Mouse (Mus musculus) hindbrain, embryonic 10.5 days (tissue): ENCODE results near the gene Tab1. TPM values are rescaled to one million over a fixed set of nuclear protein-coding genes. Genes with fewer than 3 reads are reported as not detected.
A peak's percentile ranks its signal among the peaks of the same experiment; 100 is the strongest.

ENCODE experiments used
- DNase-seq: peaks from one replicate; pipeline ENCODE4 v3.0.0-alpha.2; 2017; ENCODE audit warnings: low spot score
- H3K27ac ChIP-seq: fragments of 300-500 bp; sonication (generic); 2 replicates; pipeline ENCODE4 v1.5.1; 2016; ENCODE audit warnings: mild to moderate bottlenecking, moderate library complexity
- H3K27me3 ChIP-seq: fragments of 300-500 bp; sonication (generic); 2 replicates; pipeline ENCODE4 v1.6.1; 2016; ENCODE audit warnings: mild to moderate bottlenecking; ENCODE audit not compliant: poor library complexity, insufficient read depth, severe bottlenecking
- H3K36me3 ChIP-seq: fragments of 300-500 bp; sonication (generic); 2 replicates; pipeline ENCODE4 v1.6.1; 2016; ENCODE audit warnings: mild to moderate bottlenecking, moderate library complexity
- H3K4me1 ChIP-seq: fragments of 300-500 bp; sonication (generic); replicated peaks from 2 replicates; pipeline ENCODE4 v1.6.1; 2016; ENCODE audit warnings: mild to moderate bottlenecking
- H3K4me3 ChIP-seq: fragments of 300-500 bp; sonication (generic); 2 replicates; pipeline ENCODE4 v1.5.1; 2016; ENCODE audit warnings: mild to moderate bottlenecking, moderate library complexity
- H3K9me3 ChIP-seq: fragments of 300-500 bp; sonication (generic); 2 replicates; pipeline ENCODE4 v1.6.1; 2016; ENCODE audit warnings: mild to moderate bottlenecking, moderate library complexity
- WGBS: fragments of 180-500 bp; shearing (Covaris S2); methylation state at CpG from one replicate; pipeline ENCODE4 v1.1.7; 2016; 5-methylcytosine and 5-hydroxymethylcytosine counted together
- polyA plus RNA-seq: library from polyadenylated mRNA; unstranded; fragments of >200 nt; fragmentation: Nextera tagmentation; extraction: Ambion mirVana; gene quantifications from 2 replicates; pipeline ENCODE4 v1.2.1, GENCODE M21; 2016

Tab1 gene
- 41.3 and 42.8 TPM in 2 replicates for polyA plus RNA-seq

- H3K27me3 ChIP-seq = peaks cover 3% of the 10 kb centered on the region; the same call in 1 of the 2 replicates
- H3K36me3 ChIP-seq = peaks cover 16% of the 10 kb centered on the region
- H3K27ac ChIP-seq = peak within 1 kb of the TSS; percentile 99
- peak; percentile 94 for DNase-seq
- peaks cover 44% of the 10 kb centered on the region for H3K4me1 ChIP-seq
- peak within 1 kb of the TSS; percentile 79 for H3K4me3 ChIP-seq
- H3K9me3 ChIP-seq = no peaks in the 10 kb centered on the region
- WGBS = under 1% methylated on average over 59 of the region's 59 CpGs
Measured at GRCm38 (mm10) chr15:80132993-80133586, at the start of gene Tab1. Tab1 (plus strand) TSS chr15:80133127.

- Histone ChIP-seq H3K4me3 (peak overlapping the region; percentile 73), H3K9me3 (no peaks in the 10 kb centered on the region), H3K27me3 (no peaks in the 10 kb centered on the region), H3K36me3 (peaks cover 42% of the 10 kb centered on the region), H3K27ac (peak overlapping the region; percentile 90), H3K4me1 (peaks cover 35% of the 10 kb centered on the region)
- under 1% methylated on average over 30 of the region's 30 CpGs for WGBS
- DNase-seq = peak; percentile 99
Measured at GRCm38 (mm10) chr15:80083276-80083731, 49.6 kb upstream of the Tab1 start.

- WGBS = 3% methylated on average over 12 of the region's 12 CpGs
Measured at GRCm38 (mm10) chr15:80083740-80084139, 49.2 kb upstream of the Tab1 start.

GRCm38 (mm10) chr15:80087406-80088012 lies 45.4 kb upstream of the Tab1 start:
- no peak for DNase-seq
- no peak overlapping the region for H3K27ac ChIP-seq
- 85% methylated on average over 9 of the region's 9 CpGs for WGBS

More at GRCm38 (mm10) chr15:80083740-80084139, 49.2 kb upstream of the Tab1 start:
- Histone ChIP-seq H3K4me1 (peaks cover 35% of the 10 kb centered on the region), H3K36me3 (peaks cover 37% of the 10 kb centered on the region), H3K27me3 (no peaks in the 10 kb centered on the region), H3K4me3 (peak overlapping the region; percentile 73), H3K27ac (peak overlapping the region; percentile 90), H3K9me3 (no peaks in the 10 kb centered on the region)
- DNase-seq = no peak

GRCm38 (mm10) chr15:80088637-80089036 lies 44.3 kb upstream of the Tab1 start:
- Histone ChIP-seq H3K27me3 (peaks cover 43% of the 10 kb centered on the region), H3K36me3 (no peaks in the 10 kb centered on the region), H3K4me1 (peaks cover 28% of the 10 kb centered on the region), H3K27ac (no peak overlapping the region), H3K4me3 (no peak overlapping the region), H3K9me3 (no peaks in the 10 kb centered on the region)
- DNase-seq = peak; percentile 87
- 28% methylated on average over 4 of the region's 4 CpGs for WGBS

More at GRCm38 (mm10) chr15:80087406-80088012, 45.4 kb upstream of the Tab1 start:
- Histone ChIP-seq H3K36me3 (no peaks in the 10 kb centered on the region), H3K4me1 (peaks cover 24% of the 10 kb centered on the region), H3K4me3 (no peak overlapping the region), H3K9me3 (no peaks in the 10 kb centered on the region), H3K27me3 (peaks cover 32% of the 10 kb centered on the region)

GRCm38 (mm10) chr15:80090155-80090554 lies 42.8 kb upstream of the Tab1 start:
- Histone ChIP-seq H3K4me1 (peaks cover 25% of the 10 kb centered on the region), H3K36me3 (no peaks in the 10 kb centered on the region), H3K9me3 (no peaks in the 10 kb centered on the region), H3K27me3 (peaks cover 50% of the 10 kb centered on the region), H3K27ac (no peak overlapping the region), H3K4me3 (peak overlapping the region; percentile 71; the same call in 1 of the 2 replicates)
- DNase-seq = no peak
- WGBS = 71% methylated on average over 11 of the region's 11 CpGs

- Histone ChIP-seq H3K27me3 (peaks cover 54% of the 10 kb centered on the region), H3K4me1 (peaks cover 25% of the 10 kb centered on the region), H3K9me3 (no peaks in the 10 kb centered on the region), H3K4me3 (peak overlapping the region; percentile 71), H3K27ac (peak overlapping the region; percentile 85), H3K36me3 (no peaks in the 10 kb centered on the region)
- WGBS = 2% methylated on average over 17 of the region's 17 CpGs
- no peak for DNase-seq
Measured at GRCm38 (mm10) chr15:80090741-80091120, 42.2 kb upstream of the Tab1 start.

- H3K4me1 ChIP-seq = peaks cover 28% of the 10 kb centered on the region
- peak within 1 kb of the TSS; percentile 71 for H3K4me3 ChIP-seq
- no peaks in the 10 kb centered on the region for H3K36me3 ChIP-seq
- peak within 1 kb of the TSS; percentile 85 for H3K27ac ChIP-seq
- H3K27me3 ChIP-seq = peaks cover 60% of the 10 kb centered on the region
- peak; percentile 74 for DNase-seq
- WGBS = 1% methylated on average over 79 of the region's 86 CpGs
- H3K9me3 ChIP-seq = no peaks in the 10 kb centered on the region
Measured at GRCm38 (mm10) chr15:80091121-80091955, 41.6 kb upstream of the Tab1 start, which contains the start of the genes Syngr1 and Rpl3. Syngr1 (plus strand) TSS chr15:80091334. Rpl3 (minus strand) TSS chr15:80091868.

GRCm38 (mm10) chr15:80092041-80092441 lies 40.9 kb upstream of the Tab1 start:
- no peaks in the 10 kb centered on the region for H3K36me3 ChIP-seq
- H3K4me3 ChIP-seq = peak overlapping the region; percentile 71
- H3K4me1 ChIP-seq = peaks cover 35% of the 10 kb centered on the region
- WGBS = 19% methylated on average over 7 of the region's 7 CpGs
- H3K27me3 ChIP-seq = peaks cover 67% of the 10 kb centered on the region
- no peaks in the 10 kb centered on the region for H3K9me3 ChIP-seq
- no peak for DNase-seq
- H3K27ac ChIP-seq = no peak overlapping the region

GRCm38 (mm10) chr15:80092599-80092998 lies 40.3 kb upstream of the Tab1 start:
- no peaks in the 10 kb centered on the region for H3K9me3 ChIP-seq
- H3K27me3 ChIP-seq = peaks cover 72% of the 10 kb centered on the region
- peak overlapping the region; percentile 71 for H3K4me3 ChIP-seq
- H3K4me1 ChIP-seq = peaks cover 40% of the 10 kb centered on the region
- no peak overlapping the region for H3K27ac ChIP-seq
- DNase-seq = peak; percentile 24
- WGBS = 11% methylated on average over 8 of the region's 8 CpGs
- H3K36me3 ChIP-seq = no peaks in the 10 kb centered on the region

- Histone ChIP-seq H3K4me1 (peaks cover 56% of the 10 kb centered on the region), H3K27me3 (peaks cover 87% of the 10 kb centered on the region), H3K4me3 (no peak overlapping the region), H3K36me3 (no peaks in the 10 kb centered on the region), H3K9me3 (no peaks in the 10 kb centered on the region), H3K27ac (no peak overlapping the region)
- 91% methylated on average over 13 of the region's 13 CpGs for WGBS
- no peak for DNase-seq
Measured at GRCm38 (mm10) chr15:80094201-80094600, 38.7 kb upstream of the Tab1 start.

- Histone ChIP-seq H3K4me1 (peaks cover 56% of the 10 kb centered on the region), H3K4me3 (no peak overlapping the region), H3K9me3 (no peaks in the 10 kb centered on the region), H3K36me3 (no peaks in the 10 kb centered on the region), H3K27me3 (peaks cover 78% of the 10 kb centered on the region), H3K27ac (no peak overlapping the region)
- WGBS = 70% methylated on average over 1 of the region's 1 CpGs
- no peak for DNase-seq
Measured at GRCm38 (mm10) chr15:80095596-80095995, 37.3 kb upstream of the Tab1 start.
